Mouse (Mus musculus) cerebellum, postnatal 14 days (tissue): ENCODE data around the gene Kcnd3.

Source experiments
- DNase-seq, 2 experiments: peaks; one replicate each; pipeline ENCODE4 v3.0.0; 2021; ENCODE audit warnings: mixed read lengths in 2 of 2

The Kcnd3 gene

DNA sequence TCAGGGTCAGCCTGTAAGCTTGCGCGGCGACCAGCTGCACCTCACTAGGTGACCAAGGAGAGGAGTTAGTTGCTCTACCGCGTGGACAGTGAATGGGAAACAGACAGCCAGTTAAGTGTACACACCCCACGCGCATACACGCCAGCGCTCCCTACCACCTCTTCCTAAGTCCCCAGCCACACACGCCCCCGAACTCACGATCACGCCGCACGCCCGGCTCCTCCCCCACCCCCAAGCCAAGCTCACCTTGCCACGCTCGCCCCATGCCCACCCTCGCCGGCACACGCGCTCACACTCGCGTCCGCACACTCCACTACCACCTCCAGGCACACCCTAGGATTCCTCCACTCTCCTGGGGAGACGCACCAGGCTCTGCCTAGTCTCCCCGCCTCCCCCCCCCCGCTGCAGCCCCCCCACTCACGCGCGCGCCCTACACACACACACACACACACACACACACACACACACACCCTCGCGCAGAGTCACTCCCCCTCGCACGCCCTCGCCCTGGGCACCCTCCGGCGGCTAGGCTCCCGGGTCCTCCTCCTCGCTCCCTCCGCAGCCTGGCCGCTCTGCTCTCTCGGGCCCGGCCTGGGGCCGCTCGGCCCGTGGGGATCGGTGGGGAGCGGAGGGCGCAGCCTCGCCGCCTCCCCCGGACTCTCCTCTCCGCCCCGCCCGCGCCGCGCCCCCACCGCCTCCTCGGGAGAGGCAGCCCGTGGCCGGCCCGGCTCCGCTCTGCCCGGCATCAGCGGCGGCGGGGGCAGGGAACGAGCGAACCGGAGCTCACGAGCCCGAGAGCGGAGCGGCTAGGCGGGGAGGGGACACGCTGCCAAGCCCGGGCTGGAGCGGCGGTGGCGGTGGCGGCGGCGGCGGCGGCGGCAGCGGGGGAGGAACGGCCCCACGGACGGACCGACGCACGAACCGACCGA is at the start of gene Kcnd3:
Gene Kcnd3 (plus strand): TSS at position 704 of the 929 bp plus-strand sequence.
- DNase-seq = peak; percentile 70 to 77

DNA sequence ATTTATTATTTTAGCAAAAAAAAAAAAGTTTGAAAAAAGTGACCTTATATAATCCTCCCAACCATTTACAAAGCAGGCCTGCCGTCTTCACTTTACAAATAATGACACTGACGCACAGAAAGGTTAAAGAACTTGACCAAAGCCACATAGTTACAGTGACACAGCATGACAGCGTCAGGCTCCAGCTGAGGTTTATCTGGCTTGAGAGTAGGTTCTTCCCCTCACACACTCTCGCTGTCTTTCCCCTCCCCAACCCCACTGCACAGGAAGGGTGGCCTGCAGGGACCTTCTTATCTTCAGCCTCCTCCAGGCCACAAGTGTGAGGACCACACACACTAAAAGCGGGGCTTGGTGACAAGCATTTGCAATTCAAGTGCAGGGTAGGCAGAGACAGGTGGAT is 49.5 kb upstream of the Kcnd3 start:
- DNase-seq = no peak

DNA sequence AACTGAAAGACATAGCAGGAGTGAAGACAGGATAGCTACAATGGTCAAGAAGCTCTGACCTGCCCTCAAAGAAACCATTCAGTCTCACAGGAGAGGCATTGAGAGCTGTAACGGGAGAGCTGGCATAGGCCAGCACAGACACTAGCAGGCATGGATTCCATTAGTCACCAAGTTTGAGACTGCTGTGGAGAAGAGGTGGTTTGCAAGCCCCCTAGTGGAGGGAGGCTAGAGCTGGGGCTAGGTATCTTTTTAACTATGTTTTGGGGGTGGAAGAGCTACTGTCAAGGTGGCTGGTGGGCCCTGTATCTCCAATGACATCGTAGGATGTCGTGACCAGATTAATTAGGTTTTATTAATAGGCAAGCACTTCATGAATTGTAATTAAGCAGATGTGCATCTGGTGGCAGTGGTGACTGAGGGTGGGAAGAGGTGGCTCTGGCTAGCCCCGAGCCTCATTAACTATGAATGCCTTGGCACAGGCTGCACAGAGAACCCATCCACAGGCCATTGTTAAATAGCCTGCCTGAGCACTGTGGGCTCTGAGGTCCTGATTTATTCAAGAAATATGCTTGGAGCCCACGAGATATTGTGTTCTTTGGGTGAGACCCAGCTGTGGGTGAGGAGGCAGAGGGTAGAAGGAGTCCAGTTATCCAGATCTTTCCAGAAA is 48.6 kb upstream of the Kcnd3 start:
- DNase-seq = no peak

DNA sequence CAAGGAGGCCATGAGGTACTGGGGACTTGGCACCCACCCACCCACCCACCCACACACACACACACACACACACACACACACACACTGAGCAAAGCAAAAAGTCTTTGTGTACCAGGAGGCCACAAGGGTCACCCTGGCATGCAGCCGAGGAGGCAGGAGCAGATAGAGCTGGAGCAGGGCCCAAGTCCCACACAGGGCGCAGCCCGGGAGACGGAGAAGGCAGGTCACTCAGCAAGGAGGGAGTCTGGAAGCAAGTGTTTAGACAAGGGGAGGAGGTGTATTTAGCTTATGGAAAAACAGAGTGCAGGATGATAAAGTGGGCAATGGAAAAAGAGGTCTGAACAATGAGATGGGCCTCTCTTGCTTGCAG is 48.1 kb upstream of the Kcnd3 start:
- peak in 1 of 2 experiments; percentile 26 for DNase-seq

DNA sequence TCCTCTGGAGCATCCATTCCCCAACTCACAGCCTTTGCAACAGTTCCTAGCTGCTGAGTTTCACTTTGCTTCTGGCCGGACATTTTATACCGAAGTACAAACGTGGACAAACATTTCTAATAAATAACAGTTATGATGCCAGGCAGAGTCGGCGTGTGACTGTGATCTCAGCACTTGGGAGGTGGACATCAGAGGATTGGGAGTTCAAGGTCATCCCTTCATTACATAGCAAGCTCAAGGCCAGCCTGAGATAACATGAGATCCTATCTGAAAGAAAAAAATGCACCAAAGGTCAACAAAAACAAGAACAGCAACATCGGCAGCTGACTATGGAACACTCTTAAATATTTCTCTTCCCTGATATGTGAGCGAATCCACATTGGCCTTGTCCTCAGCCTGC is 46.6 kb upstream of the Kcnd3 start:
- DNase-seq = no peak

DNA sequence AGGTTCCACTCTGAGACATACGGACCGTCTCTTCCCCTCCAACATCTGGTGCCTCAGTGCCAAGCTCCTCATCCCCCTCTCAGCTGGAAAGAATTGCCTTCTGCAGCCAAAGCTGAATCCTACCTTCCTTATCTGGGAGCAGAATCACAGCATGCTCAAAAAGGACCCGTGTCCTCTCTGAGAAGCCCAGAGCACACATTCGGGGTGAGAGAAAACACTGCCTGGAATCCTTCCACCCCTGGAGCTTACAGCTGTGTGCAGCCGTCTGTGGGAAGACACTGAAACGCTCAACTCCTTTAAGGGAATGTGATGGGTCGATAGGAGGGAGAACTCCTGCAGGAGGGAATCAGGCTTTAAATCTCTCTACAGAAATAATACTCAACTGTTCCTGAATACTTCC is 46.1 kb upstream of the Kcnd3 start:
- DNase-seq = no peak

DNA sequence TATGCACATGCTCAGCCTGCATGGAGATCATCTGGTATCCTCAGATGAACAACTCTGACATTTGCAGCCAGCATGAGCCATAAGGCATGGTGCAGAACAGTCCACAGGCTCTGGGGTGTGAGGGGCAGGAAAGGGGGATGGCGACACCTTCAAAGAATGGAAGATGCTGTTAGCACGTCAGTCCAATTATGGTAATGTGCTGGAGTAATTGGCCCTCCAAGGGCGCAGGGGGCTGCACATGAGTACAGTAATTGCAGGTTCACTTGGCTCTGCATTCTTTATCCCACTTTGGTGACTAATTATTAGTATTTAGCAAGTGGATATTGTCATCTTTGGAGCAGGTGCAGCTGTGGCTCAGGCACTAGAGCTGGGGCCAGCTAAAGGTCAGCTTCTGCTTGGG is 43.9 kb upstream of the Kcnd3 start:
- DNase-seq = peak; percentile 24 to 32

DNA sequence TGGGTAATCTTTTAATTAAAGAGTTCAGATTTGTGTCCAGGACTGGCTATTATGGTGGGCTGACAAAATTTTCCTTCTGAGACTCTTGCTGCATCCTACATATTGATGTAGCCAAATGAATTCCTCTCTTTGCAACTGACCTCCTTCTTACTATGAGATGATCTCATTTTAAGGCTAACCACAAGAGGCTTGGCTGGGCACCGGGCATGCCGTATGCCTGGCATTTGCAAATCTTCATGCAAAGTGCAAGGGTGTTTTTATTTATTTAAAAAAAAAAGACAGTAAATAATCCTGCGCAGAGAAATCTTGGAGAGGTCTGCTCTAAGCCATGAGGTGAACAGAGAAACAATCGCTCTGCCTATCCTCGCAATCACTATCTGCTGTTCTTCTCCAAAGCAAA is 41.3 kb upstream of the Kcnd3 start:
- peak in 1 of 2 experiments; percentile 18 for DNase-seq

DNA sequence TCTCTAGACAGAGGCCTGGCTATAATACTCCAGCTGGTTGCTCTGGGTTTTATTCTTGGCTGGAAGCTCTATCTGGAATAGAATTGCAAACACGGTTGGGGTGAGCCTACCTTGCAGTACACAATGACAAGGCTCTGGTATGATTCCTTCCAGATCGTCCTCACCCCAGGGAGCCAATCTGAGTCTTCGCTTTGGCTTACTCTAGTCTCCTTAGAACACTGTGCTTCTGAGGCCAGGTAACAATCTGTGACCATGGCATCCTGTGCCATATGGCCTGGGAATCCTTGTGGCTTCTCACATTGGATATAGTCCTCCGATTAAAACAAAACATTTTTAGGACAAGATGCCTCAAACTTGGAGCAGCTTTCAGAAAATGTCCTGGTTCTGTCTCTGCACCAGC is 40.4 kb upstream of the Kcnd3 start:
- peak; percentile 71 to 74 for DNase-seq

DNA sequence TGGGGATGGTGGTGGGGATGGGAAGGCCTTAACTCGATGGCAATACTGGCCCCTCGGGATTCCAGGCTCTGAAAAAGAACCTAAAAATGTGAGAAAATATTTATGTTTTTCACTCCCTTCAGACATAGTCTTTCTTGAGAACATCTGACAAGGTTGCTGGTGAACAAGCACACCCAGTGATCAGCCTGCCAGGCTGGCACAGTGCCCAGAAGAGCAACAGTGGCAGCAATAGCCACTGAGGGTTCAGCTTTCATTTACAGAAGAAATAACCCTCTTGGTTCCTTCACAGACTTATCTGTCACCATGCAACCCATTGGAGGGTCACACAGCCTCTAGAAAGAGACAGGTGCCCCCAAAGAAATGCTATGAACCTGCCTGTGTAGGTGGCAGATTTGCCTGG is 39.9 kb upstream of the Kcnd3 start:
- DNase-seq = peak; percentile 76 to 81

DNA sequence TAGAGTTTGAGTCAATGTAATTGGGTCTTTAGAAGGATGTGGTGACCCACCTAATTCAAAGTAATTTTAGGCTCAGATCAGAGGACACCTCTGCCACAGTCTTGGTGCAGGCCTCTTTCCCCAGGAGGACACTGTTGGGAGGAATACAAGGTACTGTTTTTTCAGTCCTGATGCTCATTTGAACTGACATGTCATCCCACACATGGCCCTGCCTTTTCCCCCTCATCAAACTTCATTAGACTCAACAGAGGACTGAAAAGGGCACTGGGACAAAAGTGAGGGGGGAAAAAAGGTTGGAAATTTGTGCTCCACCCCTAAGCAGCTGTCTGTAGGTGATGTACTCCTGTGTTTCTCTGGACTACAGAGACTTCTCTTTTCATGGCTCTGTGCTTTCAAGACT is 39.4 kb upstream of the Kcnd3 start:
- DNase-seq = peak in 1 of 2 experiments; percentile 41

DNA sequence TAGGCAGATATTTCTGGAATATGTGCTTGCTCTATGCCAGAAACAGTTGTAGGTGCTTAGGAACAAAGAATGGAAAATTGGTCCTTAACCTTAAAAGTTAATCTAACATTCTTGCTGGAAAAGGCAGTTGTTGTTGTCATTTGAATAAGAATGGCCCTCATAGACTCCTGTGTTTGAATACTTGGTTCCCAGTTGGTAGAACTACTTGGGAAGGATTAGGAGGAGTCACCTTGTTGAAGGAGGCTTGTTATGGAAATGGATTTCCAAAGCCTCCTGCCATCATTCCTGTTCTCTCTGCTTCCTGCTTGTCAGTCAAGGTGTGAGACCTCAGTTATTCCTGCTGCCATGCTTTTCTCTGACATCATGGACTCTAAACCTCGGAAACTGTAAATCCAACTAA is 33.7 kb upstream of the Kcnd3 start:
- DNase-seq = no peak

DNA sequence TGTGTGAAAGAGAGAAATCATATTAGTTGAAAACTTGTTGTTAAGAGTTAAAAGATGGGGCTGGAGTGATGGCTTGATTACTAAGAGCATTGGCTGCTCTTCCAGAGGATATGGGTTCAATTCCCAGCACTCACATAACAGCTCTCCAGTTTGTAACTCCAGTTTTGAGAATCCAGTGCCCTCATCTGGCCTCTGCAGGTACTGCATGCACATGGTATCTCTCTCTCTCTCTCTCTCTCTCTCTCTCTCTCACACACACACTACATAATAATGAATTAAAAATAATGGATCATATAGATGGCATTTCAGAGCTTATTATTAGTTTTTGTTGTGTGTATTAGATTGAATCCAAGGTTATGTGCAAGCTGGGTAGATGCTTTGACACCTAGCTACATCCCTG is 29.7 kb upstream of the Kcnd3 start:
- DNase-seq = no peak

DNA sequence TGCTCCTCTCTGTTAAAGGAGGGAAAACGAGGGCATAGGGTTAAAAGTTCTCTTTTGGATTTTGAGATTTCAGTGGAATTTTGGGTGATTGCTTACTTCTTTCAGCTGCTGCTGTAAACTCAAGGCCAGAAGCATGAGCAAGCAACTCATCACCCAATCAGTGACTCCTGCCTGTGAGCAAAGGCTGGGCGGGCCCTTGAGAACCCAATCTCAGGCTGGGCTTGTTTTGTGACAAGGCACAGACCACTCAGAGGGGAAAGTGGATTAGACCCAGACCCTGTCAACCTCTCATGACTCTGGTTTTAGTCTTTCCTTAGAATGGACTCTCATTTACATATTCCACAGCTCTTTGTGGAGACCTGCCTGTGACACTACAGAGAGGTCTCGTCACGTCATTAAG is 28.7 kb upstream of the Kcnd3 start:
- no peak for DNase-seq

DNA sequence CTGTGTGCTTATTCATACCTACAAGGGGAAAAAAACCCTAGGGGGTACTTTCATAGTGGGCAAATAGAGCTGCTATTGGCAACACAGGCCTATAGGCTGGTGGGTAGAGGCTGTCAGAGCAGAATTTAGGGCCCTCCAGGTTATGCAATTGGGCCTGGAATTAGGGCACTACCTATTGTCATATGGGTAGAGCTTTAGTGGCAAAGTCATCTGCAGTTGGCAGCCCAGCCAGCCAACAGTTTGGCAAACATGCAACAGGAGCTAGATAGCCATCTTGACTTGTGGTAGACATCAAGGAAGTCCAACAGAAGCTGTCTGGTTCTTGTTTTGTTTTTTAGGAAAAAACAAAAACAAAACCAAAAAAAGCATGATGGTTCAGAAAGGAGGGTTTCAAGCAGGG is 23.5 kb upstream of the Kcnd3 start:
- no peak for DNase-seq

DNA sequence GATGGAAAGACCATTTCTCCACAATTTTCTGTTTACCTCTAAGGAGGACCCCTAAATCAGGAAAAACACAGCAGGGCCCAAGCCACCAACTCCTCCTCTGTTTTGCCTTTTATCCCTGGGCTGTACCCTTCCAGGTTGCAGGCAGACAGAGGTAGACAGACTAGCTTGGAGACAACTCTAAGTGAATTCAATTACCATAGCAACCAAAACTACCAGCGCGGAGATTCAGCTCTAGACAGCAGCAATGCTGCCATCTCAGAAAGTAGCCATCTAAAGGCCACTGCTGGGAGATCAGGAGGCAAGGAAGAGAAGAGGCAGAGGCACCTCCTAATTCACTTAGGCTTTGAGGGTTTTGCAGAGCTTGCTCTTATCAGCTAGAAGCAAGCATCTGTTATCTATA is 15.7 kb upstream of the Kcnd3 start:
- no peak for DNase-seq

DNA sequence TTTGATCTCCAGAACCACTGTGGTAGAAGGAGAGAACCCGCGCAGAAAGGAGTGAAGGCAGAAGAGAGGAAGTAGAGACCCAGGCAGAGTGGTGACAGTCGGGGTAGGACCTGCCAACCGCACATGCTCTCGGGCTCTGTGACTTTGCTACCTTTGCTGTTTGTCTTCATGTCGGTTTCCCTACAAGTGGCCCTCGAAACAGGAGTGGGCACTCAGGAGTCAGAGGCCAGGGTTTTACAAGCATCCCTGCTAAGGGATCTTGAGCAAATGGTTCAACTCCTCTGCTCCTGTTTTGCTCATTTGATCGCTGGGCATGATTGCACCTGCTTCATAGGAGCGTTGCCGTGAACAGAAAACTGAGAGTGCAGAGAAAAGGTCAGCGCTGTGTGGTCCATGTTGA is 15.2 kb upstream of the Kcnd3 start:
- no peak for DNase-seq

DNA sequence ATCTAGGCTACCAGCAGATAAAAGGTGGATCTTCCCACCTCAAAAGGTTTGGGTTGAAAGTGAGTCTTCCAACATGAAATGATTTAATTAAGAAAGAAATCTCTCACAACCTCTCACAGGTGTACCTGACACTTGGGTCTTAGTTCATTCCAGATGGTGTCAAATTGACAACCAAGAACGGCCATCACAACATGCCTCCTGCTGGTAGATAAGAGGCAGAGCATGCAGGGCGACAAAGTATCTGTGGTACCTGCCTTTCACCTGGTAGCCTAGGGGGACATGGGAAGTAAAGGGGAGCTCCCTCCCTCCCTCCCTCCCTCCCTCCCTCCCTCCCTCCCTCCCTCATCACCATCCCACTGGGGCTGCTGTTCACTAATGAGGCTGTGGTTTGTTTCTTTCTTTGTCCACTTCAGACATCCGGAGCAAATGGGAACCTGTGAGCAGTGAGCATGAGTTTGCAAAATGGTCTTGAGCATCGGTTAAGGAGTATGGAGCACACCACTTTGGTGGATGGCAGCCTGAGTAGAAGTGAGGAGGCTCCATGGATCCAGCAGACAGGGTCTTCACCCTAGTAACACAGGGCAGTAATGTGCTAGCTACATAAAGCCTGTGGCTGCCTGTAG is 11.1 kb upstream of the Kcnd3 start:
- no peak for DNase-seq

DNA sequence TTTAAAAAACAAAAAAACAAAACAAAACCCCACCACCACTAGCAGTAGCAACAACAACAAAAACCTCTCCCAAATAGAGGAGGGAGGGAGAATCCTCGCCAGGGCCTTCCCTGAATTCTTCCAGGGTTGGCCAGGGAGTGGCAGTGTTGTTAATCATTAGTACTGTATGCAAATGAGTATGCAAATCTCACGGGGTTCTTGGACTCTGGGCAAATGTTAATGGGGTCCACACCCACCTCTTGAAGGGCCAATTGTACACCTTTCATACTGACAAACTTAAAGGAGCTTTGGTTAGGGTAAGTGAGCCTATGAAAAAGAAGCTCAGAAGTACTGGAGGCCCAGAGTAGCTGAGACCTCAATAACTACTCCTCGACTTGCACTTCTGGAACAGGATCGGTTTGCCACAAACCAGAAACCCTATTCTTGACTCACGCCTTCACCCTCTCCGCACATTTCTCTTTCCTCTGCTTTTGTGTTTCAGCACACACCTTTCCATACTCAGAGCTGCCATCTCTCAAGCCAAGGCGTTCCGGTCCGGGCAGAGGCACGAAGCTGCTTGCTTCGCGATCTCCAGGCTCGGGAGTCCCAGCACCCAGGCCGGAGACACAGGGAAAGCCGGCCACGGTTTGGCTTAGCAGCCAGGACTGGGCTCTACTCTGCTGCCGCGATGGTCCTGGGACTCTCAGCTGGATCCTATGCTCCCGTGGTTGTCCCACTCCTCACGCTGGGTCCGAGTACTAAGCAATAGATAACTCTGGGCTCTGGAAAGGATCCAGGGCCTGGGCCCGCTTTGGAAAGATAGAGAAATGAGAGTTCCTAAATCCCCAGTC is 1.3 kb upstream of the Kcnd3 start:
- DNase-seq = peak; percentile 81 to 85

DNA sequence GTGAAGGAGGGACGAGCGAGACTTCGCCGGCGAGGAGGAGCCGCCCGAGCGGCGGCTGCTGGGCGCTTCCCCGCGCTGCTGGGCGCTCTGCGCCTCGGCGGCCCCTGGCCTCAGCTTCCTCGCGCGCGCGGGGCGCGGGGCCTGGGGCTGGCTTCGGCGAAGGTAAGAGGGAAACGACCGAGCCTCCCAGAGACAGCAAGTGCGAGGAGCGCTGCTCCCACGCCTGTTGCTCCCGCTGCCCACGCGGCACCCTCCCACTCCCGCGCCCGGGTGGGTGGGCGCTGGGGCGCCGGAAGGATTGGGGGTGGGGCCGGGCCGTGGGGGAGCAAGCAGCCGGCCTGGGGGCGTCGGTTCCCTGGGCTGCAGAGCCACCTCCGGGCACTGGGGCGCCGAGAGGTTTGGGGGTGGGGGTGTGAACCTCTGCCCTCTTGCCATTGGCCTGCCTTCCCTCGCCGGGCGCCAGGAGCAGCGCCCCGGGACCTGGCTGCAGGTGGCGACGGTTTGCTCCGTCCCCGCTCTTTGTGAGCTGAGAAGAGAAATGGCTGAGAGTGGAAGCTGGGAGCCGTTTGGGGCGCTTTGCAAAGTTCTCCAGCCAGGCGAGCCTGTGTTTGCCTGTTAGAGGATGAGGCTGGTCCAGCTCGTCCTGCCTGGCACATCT is 555 bp downstream of the Kcnd3 start:
- DNase-seq = peak; percentile 47 to 58

DNA sequence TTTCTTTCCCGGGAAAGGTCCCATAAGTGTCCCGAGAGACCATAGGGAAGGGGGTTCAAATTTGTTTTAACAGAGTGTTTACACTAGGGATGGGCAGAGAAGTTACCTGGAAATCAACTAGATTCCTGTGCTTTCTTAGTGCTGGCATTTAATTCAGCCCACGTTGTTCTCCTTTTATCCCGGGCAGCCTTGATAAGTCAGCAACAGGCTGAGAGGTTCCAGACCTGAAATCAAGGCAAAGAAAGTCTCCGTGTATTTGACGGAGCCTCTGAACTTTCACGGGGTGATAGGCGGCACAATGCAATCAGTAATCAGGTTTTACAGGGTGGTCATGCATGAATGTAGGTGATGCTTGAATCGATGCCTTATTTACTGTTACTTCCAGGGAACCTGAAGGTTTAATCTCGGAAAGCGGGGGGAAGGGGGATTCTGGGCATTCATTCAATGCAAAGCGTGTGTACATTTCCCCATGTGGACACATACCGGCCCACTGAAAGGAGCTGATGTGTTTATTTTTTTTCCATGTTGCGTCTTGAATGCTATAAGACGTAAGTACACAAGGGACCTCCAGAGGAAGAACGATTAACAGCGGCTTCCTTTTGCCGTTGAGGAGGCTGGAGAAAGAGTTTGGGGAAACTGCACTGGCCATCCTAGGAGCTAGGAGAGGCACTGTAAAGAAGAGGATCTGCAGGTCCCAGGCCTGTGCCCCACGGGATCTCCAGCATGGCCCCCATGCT is 1.3 kb downstream of the Kcnd3 start:
- DNase-seq = no peak

DNA sequence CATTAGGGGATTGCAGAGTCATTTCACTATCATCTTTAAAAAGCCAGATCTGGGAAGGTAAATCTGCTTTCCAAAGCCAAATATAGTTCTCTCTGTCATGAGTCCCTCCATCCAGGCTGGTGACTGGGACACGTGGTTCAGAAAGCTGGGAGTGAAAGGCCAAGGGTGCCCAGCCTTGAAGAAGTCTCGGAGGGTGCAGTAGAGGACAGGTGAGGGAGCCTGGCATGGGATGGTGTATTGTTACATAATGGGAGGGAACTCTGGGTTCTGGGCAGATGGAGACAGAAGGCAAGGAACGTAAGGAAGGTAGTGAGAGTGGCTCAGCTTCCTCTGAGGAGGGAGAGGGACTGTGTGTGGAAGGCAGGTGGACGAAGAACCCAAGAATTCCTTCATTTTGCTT is 5.5 kb downstream of the Kcnd3 start:
- no peak for DNase-seq
